Mouse (Mus musculus): ENCODE measurements at regions not wholly inside any gene's neighbourhood (a gene's known extent, or its start where the extent isn't known, plus 50 kb on each side); places are given as distances from the start of the nearest gene placed in this dataset.

DNA sequence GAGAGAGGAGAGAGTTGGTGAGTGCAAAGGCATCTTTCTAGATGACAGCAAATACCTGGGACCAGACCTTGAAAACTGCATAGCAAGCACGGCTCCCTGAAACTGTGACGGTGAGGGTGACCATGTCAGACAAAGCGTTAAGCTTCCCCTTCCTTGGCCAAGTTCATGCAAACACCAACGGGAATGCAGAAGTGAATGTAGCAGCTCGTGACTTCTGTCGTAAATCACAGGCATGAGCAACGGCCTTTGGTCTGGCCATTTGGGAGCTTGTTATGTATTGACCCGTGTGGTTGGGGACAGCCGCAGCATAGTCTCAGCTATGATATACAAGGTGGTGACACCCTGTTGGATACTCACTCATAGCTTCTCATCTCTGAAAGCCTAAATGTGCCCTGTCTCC lies 156.4 kb downstream of the Utp18 start:
- TF ChIP-seq CTCF (IDR thresholded peaks at IDR 0.05; ENCODE audit: borderline replicate concordance, insufficient read depth, low read length) (no peak), POLR2A (IDR thresholded peaks at IDR 0.05; ENCODE audit: low read depth, low read length) (no peak)

Data from embryonic fibroblast, embryonic 13.5 days (primary cell).